Mouse (Mus musculus): ENCODE measurements around the gene Yipf4.

GRCm38 (mm10) chr17:74456825-74457224 lies 32.5 kb upstream of the Yipf4 start:
- TF ChIP-seq CTCF (IDR thresholded peaks at IDR 0.05; ENCODE audit: low read depth) (no peak), EP300 (IDR thresholded peaks at IDR 0.05; ENCODE audit: low read depth) (no peak)
